Mouse (Mus musculus) liver, embryonic 16.5 days (tissue): ENCODE results near the gene Lama1. TPM values are rescaled to one million over a fixed set of nuclear protein-coding genes. Genes with fewer than 3 reads are reported as not detected.
"Not testable (repeated sequence)": the region's sequence is repeated elsewhere in the genome, so short reads cannot be mapped to it uniquely, and the experiment has no call there.

Source experiments
- ATAC-seq: fragments of 200-750 bp; cut with Nextera tagmentation; 2 replicates; pipeline ENCODE4 v1.8.0; 2017; ENCODE audit warnings: low read depth, mild to moderate bottlenecking, moderate number of reproducible peaks, moderate library complexity
- H3K27ac ChIP-seq: fragments of 300-500 bp; sonication (generic); 2 replicates; pipeline ENCODE4 v1.5.1; 2014; ENCODE audit warnings: mild to moderate bottlenecking, low read length
- H3K27me3 ChIP-seq: fragments of 300-500 bp; sonication (generic); 2 replicates; pipeline ENCODE4 v1.6.1; 2014; ENCODE audit warnings: low read depth, low read length, mixed read lengths; ENCODE audit not compliant: control insufficient read depth, insufficient read depth
- H3K36me3 ChIP-seq: fragments of 300-500 bp; sonication (generic); 2 replicates; pipeline ENCODE4 v1.6.1; 2014; ENCODE audit warnings: mild to moderate bottlenecking; ENCODE audit not compliant: control insufficient read depth, insufficient read depth
- H3K4me1 ChIP-seq: fragments of 300-500 bp; sonication (generic); 2 replicates; pipeline ENCODE4 v1.6.1; 2014; ENCODE audit warnings: low read depth, low read length, mixed read lengths; ENCODE audit not compliant: control insufficient read depth
- H3K4me2 ChIP-seq: fragments of 300-500 bp; sonication (generic); 2 replicates; pipeline ENCODE4 v1.6.1; 2014; ENCODE audit warnings: low read depth, low read length, mixed read lengths
- H3K4me3 ChIP-seq: fragments of 300-500 bp; sonication (generic); 2 replicates; pipeline ENCODE4 v1.5.1; 2014; ENCODE audit warnings: low read depth, mild to moderate bottlenecking, low read length
- H3K9ac ChIP-seq: fragments of 300-500 bp; sonication (generic); 2 replicates; pipeline ENCODE4 v1.6.1; 2014; ENCODE audit warnings: low read depth, low read length
- H3K9me3 ChIP-seq: fragments of 300-500 bp; sonication (generic); replicated peaks from 2 replicates; pipeline ENCODE4 v1.6.1; 2016; ENCODE audit warnings: low read length; ENCODE audit not compliant: control insufficient read depth
- WGBS: fragments of 180-500 bp; shearing (Covaris S2); extraction: QIAGEN DNeasy Blood & Tissue Kit; methylation state at CpG from one replicate; pipeline ENCODE4 v1.1.7; 2014; ENCODE audit not compliant: insufficient replicate concordance; 5-methylcytosine and 5-hydroxymethylcytosine counted together
- polyA plus RNA-seq: library from polyadenylated mRNA; unstranded; fragments of >200 nt; fragmentation: Nextera tagmentation; extraction: Ambion mirVana; gene quantifications from 2 replicates; pipeline ENCODE4 v1.2.1, GENCODE M21; 2015

Lama1 gene
- polyA plus RNA-seq, 1 experiment from 2014 or later, result 2.0 TPM

DNA sequence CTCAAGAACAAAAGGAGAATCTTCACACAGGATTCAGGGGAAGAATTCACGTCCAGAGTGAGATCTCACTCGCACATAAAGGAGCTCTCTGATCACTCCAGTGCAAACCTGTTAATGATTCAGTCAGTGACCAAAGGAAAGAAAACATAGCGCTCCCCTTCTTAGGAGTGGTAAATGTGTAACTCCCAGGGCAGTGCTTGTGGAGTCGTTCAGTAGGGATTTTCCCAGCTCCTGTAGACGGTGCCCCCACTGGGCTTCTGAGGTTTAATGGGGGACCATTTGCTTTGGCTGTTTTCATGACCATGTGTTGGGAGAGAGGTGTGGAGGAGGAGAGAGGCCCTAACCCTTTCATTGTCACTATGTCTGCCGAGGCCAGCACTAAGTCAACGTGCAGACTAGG, 31.7 kb downstream of the Lama1 start:
- peak; percentile 59; the same call in 1 of the 2 replicates for ATAC-seq
- Histone ChIP-seq H3K36me3 (no peaks in the 10 kb centered on the region), H3K27me3 (no peaks in the 10 kb centered on the region), H3K27ac (no peak overlapping the region), H3K9me3 (no peaks in the 10 kb centered on the region), H3K4me3 (no peak overlapping the region), H3K4me2 (no peak overlapping the region), H3K9ac (no peak overlapping the region), H3K4me1 (no peaks in the 10 kb centered on the region; the same call in 1 of the 2 replicates)
- 47% methylated on average over 7 of the region's 7 CpGs for WGBS

DNA sequence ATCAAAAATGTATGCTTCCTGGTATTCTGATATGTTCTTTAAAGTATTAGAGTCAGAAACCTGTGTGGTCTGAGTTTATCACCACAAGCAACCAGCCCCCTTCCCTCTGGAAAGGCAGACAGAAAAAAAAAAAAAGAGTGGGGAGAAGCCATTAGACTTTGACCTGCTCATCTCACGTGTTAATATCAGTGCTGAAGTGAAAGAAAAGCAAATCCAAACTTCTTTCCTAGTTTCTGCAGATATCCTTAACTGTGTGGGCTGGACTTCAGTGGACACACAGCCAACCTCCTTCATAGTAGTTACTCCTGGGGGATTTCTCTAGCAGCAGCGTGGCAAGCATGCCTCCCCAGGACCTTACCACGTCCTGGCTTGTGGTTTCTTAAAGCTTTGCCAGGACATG, 34.0 kb downstream of the Lama1 start:
- Histone ChIP-seq H3K36me3 (no peaks in the 10 kb centered on the region), H3K4me3 (no peak overlapping the region), H3K4me2 (no peak overlapping the region), H3K9ac (no peak overlapping the region), H3K27me3 (no peaks in the 10 kb centered on the region), H3K9me3 (no peaks in the 10 kb centered on the region), H3K27ac (no peak overlapping the region), H3K4me1 (no peaks in the 10 kb centered on the region; the same call in 1 of the 2 replicates)
- WGBS, result 24% methylated on average over 3 of the region's 3 CpGs
- no peak for ATAC-seq

GRCm38 (mm10) chr17:67731964-67732363, 34.9 kb downstream of the Lama1 start:
- H3K4me1 ChIP-seq, result no peaks in the 10 kb centered on the region; the same call in 1 of the 2 replicates
- H3K9ac ChIP-seq, result no peak overlapping the region
- no peak overlapping the region for H3K4me2 ChIP-seq
- ATAC-seq, result no peak
- no peaks in the 10 kb centered on the region for H3K27me3 ChIP-seq
- 73% methylated on average over 11 of the region's 11 CpGs for WGBS
- H3K9me3 ChIP-seq, result no peaks in the 10 kb centered on the region
- no peak overlapping the region for H3K4me3 ChIP-seq
- H3K27ac ChIP-seq, result no peak overlapping the region
- H3K36me3 ChIP-seq, result no peaks in the 10 kb centered on the region

DNA sequence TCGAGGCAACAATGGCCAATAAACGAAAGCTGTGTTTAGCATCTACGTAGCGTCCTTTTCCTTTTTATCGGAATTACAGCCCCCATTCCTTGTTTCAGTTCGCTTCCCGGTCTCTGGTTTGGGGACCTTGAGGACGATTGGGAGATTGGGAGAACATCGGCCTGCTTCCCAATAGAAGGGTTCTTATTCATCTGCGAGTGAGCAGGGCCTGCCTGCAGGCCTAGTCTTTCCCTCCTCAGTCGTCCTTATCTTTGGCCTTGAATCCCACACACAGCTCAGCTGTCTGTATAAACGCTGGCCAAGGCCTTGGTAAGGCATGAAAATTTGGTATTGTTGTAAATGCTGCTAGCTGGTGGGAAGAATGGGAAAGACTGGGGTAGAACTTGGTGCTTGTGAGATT, 36.5 kb downstream of the Lama1 start:
- no peak for ATAC-seq
- 42% methylated on average over 12 of the region's 12 CpGs for WGBS
- Histone ChIP-seq H3K27ac (no peak overlapping the region), H3K27me3 (no peaks in the 10 kb centered on the region), H3K9me3 (no peaks in the 10 kb centered on the region), H3K4me2 (no peak overlapping the region), H3K36me3 (no peaks in the 10 kb centered on the region), H3K4me3 (no peak overlapping the region), H3K9ac (no peak overlapping the region), H3K4me1 (no peaks in the 10 kb centered on the region; the same call in 1 of the 2 replicates)

DNA sequence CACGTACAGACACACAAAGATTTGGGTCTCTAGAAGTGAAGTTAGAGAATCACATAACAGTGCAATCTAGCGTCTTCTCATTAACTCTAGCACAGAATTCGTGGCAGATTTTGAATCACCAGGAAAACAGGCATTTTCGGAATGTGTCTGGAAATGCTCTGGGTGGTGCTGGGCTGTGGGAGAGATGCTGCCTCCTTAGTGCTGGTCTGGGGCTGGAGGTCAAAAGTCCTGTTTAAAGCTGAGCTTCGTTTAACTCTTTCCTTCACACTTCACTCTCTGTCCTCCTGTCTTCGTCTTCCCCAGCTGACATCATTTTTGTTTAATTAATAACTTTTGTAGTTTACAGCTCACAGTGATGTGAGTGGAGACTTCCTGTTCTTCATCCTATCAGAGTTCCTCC, 38.7 kb downstream of the Lama1 start:
- H3K36me3 ChIP-seq, result no peaks in the 10 kb centered on the region
- WGBS, result 43% methylated on average over 6 of the region's 6 CpGs
- H3K9ac ChIP-seq, result no peak overlapping the region
- no peaks in the 10 kb centered on the region for H3K9me3 ChIP-seq
- no peak overlapping the region for H3K4me3 ChIP-seq
- H3K27me3 ChIP-seq, result no peaks in the 10 kb centered on the region
- no peak for ATAC-seq
- no peak overlapping the region for H3K27ac ChIP-seq
- H3K4me1 ChIP-seq, result no peaks in the 10 kb centered on the region
- no peak overlapping the region for H3K4me2 ChIP-seq

GRCm38 (mm10) chr17:67741229-67741628, 44.2 kb downstream of the Lama1 start:
- not testable (repeated sequence) for H3K9me3 ChIP-seq, H3K4me3 ChIP-seq, H3K27ac ChIP-seq, H3K36me3 ChIP-seq, H3K27me3 ChIP-seq, ATAC-seq, H3K4me2 ChIP-seq, H3K4me1 ChIP-seq, H3K9ac ChIP-seq

- ATAC-seq, result no peak
- Histone ChIP-seq H3K4me1 (no peaks in the 10 kb centered on the region), H3K27me3 (no peaks in the 10 kb centered on the region), H3K36me3 (no peaks in the 10 kb centered on the region), H3K4me2 (no peak overlapping the region), H3K9me3 (no peaks in the 10 kb centered on the region), H3K9ac (no peak overlapping the region), H3K27ac (no peak overlapping the region), H3K4me3 (no peak overlapping the region)
- 69% methylated on average over 9 of the region's 9 CpGs for WGBS
Observed at GRCm38 (mm10) chr17:67764167-67764871, 67.3 kb downstream of the Lama1 start.

DNA sequence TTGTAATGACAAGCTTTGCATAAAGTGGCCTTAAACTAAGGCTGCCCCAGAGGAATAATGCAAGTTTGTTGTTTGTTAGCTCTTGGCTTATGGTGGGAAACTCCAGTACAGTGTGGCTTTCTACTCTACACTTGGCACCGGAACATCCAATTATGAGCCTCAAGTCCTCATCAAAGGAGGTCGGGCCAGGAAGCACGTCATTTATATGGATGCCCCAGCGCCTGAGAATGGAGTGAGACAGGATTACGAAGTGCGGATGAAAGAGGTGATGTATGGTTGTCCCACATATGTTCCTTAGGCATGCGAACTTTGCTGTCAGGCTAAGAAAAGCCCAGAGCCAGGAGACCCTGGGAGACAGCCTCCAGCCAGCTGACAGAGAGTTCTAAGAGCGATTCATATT, 76.5 kb downstream of the Lama1 start:
- Histone ChIP-seq H3K27me3 (no peaks in the 10 kb centered on the region), H3K4me2 (no peak overlapping the region), H3K36me3 (no peaks in the 10 kb centered on the region), H3K4me1 (no peaks in the 10 kb centered on the region), H3K27ac (no peak overlapping the region), H3K4me3 (no peak overlapping the region), H3K9me3 (no peaks in the 10 kb centered on the region), H3K9ac (no peak overlapping the region)
- WGBS, result 74% methylated on average over 8 of the region's 8 CpGs
- ATAC-seq, result no peak

DNA sequence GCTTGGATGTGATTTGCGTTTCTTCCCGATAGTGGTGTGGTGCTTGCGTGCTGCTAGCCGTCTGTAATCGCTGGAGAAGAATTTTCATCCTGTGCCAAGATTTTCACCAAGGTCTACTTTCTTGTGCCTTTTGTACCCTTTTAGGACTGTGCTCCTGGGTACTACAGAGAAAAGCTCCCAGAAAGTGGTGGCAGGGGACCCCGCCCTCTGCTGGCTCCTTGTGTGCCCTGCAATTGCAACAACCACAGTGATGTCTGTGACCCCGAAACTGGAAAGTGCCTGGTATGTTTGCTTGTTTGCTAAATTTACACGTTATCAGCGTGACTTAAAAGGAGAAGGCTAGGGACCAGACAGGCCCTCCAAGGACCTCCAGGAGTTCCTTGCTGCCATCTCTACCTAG, 79.7 kb downstream of the Lama1 start:
- Histone ChIP-seq H3K4me2 (no peak overlapping the region), H3K9me3 (no peaks in the 10 kb centered on the region), H3K27ac (no peak overlapping the region), H3K36me3 (no peaks in the 10 kb centered on the region), H3K4me3 (no peak overlapping the region), H3K4me1 (no peaks in the 10 kb centered on the region), H3K27me3 (no peaks in the 10 kb centered on the region), H3K9ac (no peak overlapping the region)
- 56% methylated on average over 9 of the region's 9 CpGs for WGBS
- ATAC-seq, result no peak
